Mouse (Mus musculus) stomach, postnatal 0 days (tissue): ENCODE measurements around the gene Slc38a2. TPM values are rescaled to one million over a fixed set of nuclear protein-coding genes. Genes with fewer than 3 reads are reported as not detected.

ENCODE experiments used
- ATAC-seq: fragments of 200-750 bp; cut with Nextera tagmentation; 2 replicates; pipeline ENCODE4 v1.8.0; 2017; ENCODE audit not compliant: low FRiP score, low TSS enrichment
- DNase-seq: peaks from one replicate; pipeline ENCODE4 v3.0.0-alpha.2; 2016; ENCODE audit warnings: low spot score
- H3K27ac ChIP-seq: fragments of 300-500 bp; sonication (generic); replicated peaks from 2 replicates; pipeline ENCODE4 v1.5.1; 2014; ENCODE audit warnings: mild to moderate bottlenecking, control low read depth
- H3K27me3 ChIP-seq: fragments of 300-500 bp; sonication (generic); 2 replicates; pipeline ENCODE4 v1.6.1; 2014; ENCODE audit warnings: low read length; ENCODE audit not compliant: control insufficient read depth, insufficient read depth
- H3K36me3 ChIP-seq: fragments of 300-500 bp; sonication (generic); 2 replicates; pipeline ENCODE4 v1.6.1; 2014; ENCODE audit warnings: low read length, mixed read lengths; ENCODE audit not compliant: control insufficient read depth, insufficient read depth
- H3K4me1 ChIP-seq: fragments of 300-500 bp; sonication (generic); replicated peaks from 2 replicates; pipeline ENCODE4 v1.6.1; 2014; ENCODE audit warnings: antibody characterized with exemption; ENCODE audit not compliant: control insufficient read depth, insufficient read depth
- H3K4me2 ChIP-seq: fragments of 300-500 bp; sonication (generic); replicated peaks from 2 replicates; pipeline ENCODE4 v1.6.1; 2014; ENCODE audit warnings: low read depth, mild to moderate bottlenecking, control low read depth, moderate library complexity
- H3K4me3 ChIP-seq: fragments of 300-500 bp; sonication (generic); 2 replicates; pipeline ENCODE4 v1.5.1; 2014; ENCODE audit warnings: low read depth, low read length, control low read depth
- H3K9ac ChIP-seq: fragments of 300-500 bp; sonication (generic); 2 replicates; pipeline ENCODE4 v1.6.1; 2014; ENCODE audit warnings: mild to moderate bottlenecking, low read length, control low read depth, mixed read lengths
- H3K9me3 ChIP-seq: fragments of 300-500 bp; sonication (generic); 2 replicates; pipeline ENCODE4 v1.6.1; 2016; ENCODE audit warnings: low read length; ENCODE audit not compliant: control insufficient read depth
- CTCF ChIP-seq: IDR thresholded peaks from 2 replicates; pipeline ENCODE4 v1.5.1; 2016; ENCODE audit warnings: antibody characterized with exemption, low read depth, mild to moderate bottlenecking, moderate library complexity
- EP300 ChIP-seq: optimal IDR thresholded peaks from 2 replicates; pipeline ENCODE3; 2016; ENCODE audit warnings: antibody characterized with exemption
- WGBS: fragments of 180-500 bp; shearing (Covaris S2); extraction: QIAGEN DNeasy Blood & Tissue Kit; methylation state at CpG from one replicate; pipeline ENCODE4 v1.1.7; 2014; 5-methylcytosine and 5-hydroxymethylcytosine counted together
- polyA plus RNA-seq: library from polyadenylated mRNA; unstranded; fragments of >200 nt; fragmentation: Nextera tagmentation; extraction: Ambion mirVana; gene quantifications from 2 replicates; pipeline ENCODE4 v1.2.1, GENCODE M21; 2015

Gene Slc38a2
- polyA plus RNA-seq, 1 experiment from 2014 or later = 55.3 TPM

GRCm38 (mm10) chr15:96660590-96661141, 38.9 kb downstream of the Slc38a2 start:
- no peak for TF ChIP-seq EP300
- no peak overlapping the region for H3K4me2 ChIP-seq
- ATAC-seq = peak; percentile 57
- no peak overlapping the region for H3K9ac ChIP-seq
- no peak overlapping the region for H3K27ac ChIP-seq
- no peaks in the 10 kb centered on the region for H3K36me3 ChIP-seq
- no peak for DNase-seq
- no peaks in the 10 kb centered on the region for H3K9me3 ChIP-seq
- no peak overlapping the region for H3K4me3 ChIP-seq
- H3K27me3 ChIP-seq = no peaks in the 10 kb centered on the region
- 48% methylated on average over 13 of the region's 13 CpGs for WGBS
- no peaks in the 10 kb centered on the region for H3K4me1 ChIP-seq

GRCm38 (mm10) chr15:96658275-96658602, 41.3 kb downstream of the Slc38a2 start:
- Histone ChIP-seq H3K4me3 (no peak overlapping the region), H3K36me3 (no peaks in the 10 kb centered on the region), H3K9ac (no peak overlapping the region), H3K9me3 (no peaks in the 10 kb centered on the region), H3K27ac (no peak overlapping the region), H3K4me2 (no peak overlapping the region), H3K4me1 (no peaks in the 10 kb centered on the region), H3K27me3 (no peaks in the 10 kb centered on the region)
- WGBS = 54% methylated on average over 14 of the region's 14 CpGs
- ATAC-seq = no peak
- no peak for DNase-seq
- TF ChIP-seq CTCF = no peak

- Histone ChIP-seq H3K27me3 (no peaks in the 10 kb centered on the region), H3K36me3 (no peaks in the 10 kb centered on the region), H3K4me3 (no peak overlapping the region), H3K9me3 (no peaks in the 10 kb centered on the region), H3K27ac (no peak overlapping the region), H3K9ac (no peak overlapping the region), H3K4me1 (no peaks in the 10 kb centered on the region), H3K4me2 (no peak overlapping the region)
- WGBS = 38% methylated on average over 17 of the region's 17 CpGs
- TF ChIP-seq CTCF (no peak), EP300 (no peak)
- ATAC-seq (peak; percentile 67; the same call in 1 of the 2 replicates), DNase-seq (no peak)
Observed at GRCm38 (mm10) chr15:96657576-96658274, 41.8 kb downstream of the Slc38a2 start.

- no peak overlapping the region for H3K27ac ChIP-seq
- no peak for ATAC-seq
Observed at GRCm38 (mm10) chr15:96655514-96655913, 44.0 kb downstream of the Slc38a2 start.

GRCm38 (mm10) chr15:96654714-96655113, 44.8 kb downstream of the Slc38a2 start:
- DNase-seq = no peak

More at GRCm38 (mm10) chr15:96655514-96655913, 44.0 kb downstream of the Slc38a2 start:
- no peaks in the 10 kb centered on the region for H3K9me3 ChIP-seq
- H3K4me3 ChIP-seq = no peak overlapping the region
- H3K36me3 ChIP-seq = no peaks in the 10 kb centered on the region
- no peaks in the 10 kb centered on the region for H3K27me3 ChIP-seq
- TF ChIP-seq EP300 (no peak), CTCF (no peak)
- H3K4me1 ChIP-seq = no peaks in the 10 kb centered on the region
- H3K9ac ChIP-seq = no peak overlapping the region
- WGBS = 83% methylated on average over 14 of the region's 14 CpGs
- no peak for DNase-seq
- H3K4me2 ChIP-seq = no peak overlapping the region

GRCm38 (mm10) chr15:96653011-96653410, 46.5 kb downstream of the Slc38a2 start:
- no peaks in the 10 kb centered on the region for H3K27me3 ChIP-seq
- no peak for DNase-seq
- WGBS = 95% methylated on average over 16 of the region's 16 CpGs
- H3K4me2 ChIP-seq = no peak overlapping the region
- H3K27ac ChIP-seq = no peak overlapping the region
- TF ChIP-seq CTCF (no peak), EP300 (no peak)
- ATAC-seq = no peak
- H3K4me3 ChIP-seq = no peak overlapping the region
- no peak overlapping the region for H3K9ac ChIP-seq
- no peaks in the 10 kb centered on the region for H3K9me3 ChIP-seq
- no peaks in the 10 kb centered on the region for H3K4me1 ChIP-seq
- no peaks in the 10 kb centered on the region for H3K36me3 ChIP-seq

More at GRCm38 (mm10) chr15:96654714-96655113, 44.8 kb downstream of the Slc38a2 start:
- Histone ChIP-seq H3K27me3 (no peaks in the 10 kb centered on the region), H3K4me3 (no peak overlapping the region), H3K36me3 (no peaks in the 10 kb centered on the region), H3K9ac (no peak overlapping the region), H3K9me3 (no peaks in the 10 kb centered on the region), H3K4me1 (no peaks in the 10 kb centered on the region), H3K27ac (no peak overlapping the region), H3K4me2 (no peak overlapping the region)
- WGBS = 62% methylated on average over 8 of the region's 8 CpGs
- TF ChIP-seq EP300 (no peak), CTCF (no peak)
- ATAC-seq = no peak
